12 mouse cellular contexts compared by ENCODE assay signal in the genomic region with DNA sequence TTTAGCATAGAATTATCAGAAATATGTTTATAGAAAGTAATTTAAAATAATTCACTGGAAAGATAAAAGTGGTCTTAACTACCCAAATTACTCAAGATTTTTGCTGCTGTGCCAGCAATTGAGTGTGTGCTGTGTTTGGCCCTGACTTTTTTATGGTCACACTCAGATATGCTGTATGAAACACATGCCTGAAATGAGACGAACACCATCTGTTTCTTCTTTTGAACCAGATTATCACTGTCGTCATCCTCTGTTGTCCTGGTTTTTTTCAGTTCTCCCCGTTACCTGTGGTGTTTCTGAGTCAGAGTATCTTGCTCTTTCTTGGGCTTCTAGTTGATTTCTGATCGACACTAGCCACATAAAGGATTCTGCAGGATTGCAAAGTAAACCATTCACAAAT. TPM values are rescaled to one million over a fixed set of nuclear protein-coding genes. Genes with fewer than 3 reads are reported as not detected.
DNase-seq lines count a peak whose midpoint lies in the region; ATAC-seq and TF ChIP-seq lines count a peak whose summit lies in the region.
"Had no signal": no experiment of that assay in that cellular context is flagged by ENCODE, and none has a peak within 500 bp of the region (broad histone marks: within the 10 kb centered on the region; RNA-seq: fewer than 3 reads in every experiment).

No protein-coding gene starts in this region.

- no peak for TF ChIP-seq CTCF in olfactory bulb, adult 2 months (IDR thresholded peaks at IDR 0.05; ENCODE audit: insufficient read depth, low read depth, low read length)

- no peak overlapping the region for H3K9ac ChIP-seq in hindbrain, embryonic 13.5 days
- H3K9ac ChIP-seq in hindbrain, embryonic 12.5 days = no peak overlapping the region
- H3K9ac ChIP-seq in midbrain, embryonic 12.5 days (replicated peaks) = no peak overlapping the region
- no peak overlapping the region for H3K9ac ChIP-seq in midbrain, embryonic 15.5 days
- H3K9ac ChIP-seq in forebrain, embryonic 16.5 days (replicated peaks; ENCODE audit: low read depth, low read length) = no peak overlapping the region

- no peaks in the 10 kb centered on the region for H3K27me3 ChIP-seq in hindbrain, embryonic 13.5 days
- 0 out of 2 replicates have a peak, but pooled peaks cover 2% of the 10 kb centered on the region for H3K27me3 ChIP-seq in hindbrain, embryonic 12.5 days
- peaks cover 19% of the 10 kb centered on the region for H3K27me3 ChIP-seq in midbrain, embryonic 12.5 days
- no peaks in the 10 kb centered on the region; the same call in 1 of the 2 replicates for H3K27me3 ChIP-seq in midbrain, embryonic 15.5 days (replicated peaks)
- no peaks in the 10 kb centered on the region for H3K27me3 ChIP-seq in forebrain, embryonic 16.5 days (replicated peaks; ENCODE audit: control insufficient read depth, insufficient read depth, low read length)

- no peak overlapping the region for H3K27ac ChIP-seq in hindbrain, embryonic 13.5 days
- H3K27ac ChIP-seq in hindbrain, embryonic 12.5 days = no peak overlapping the region
- H3K27ac ChIP-seq in midbrain, embryonic 12.5 days (replicated peaks) = no peak overlapping the region
- no peak overlapping the region for H3K27ac ChIP-seq in midbrain, embryonic 15.5 days
- H3K27ac ChIP-seq in forebrain, embryonic 16.5 days (ENCODE audit: low read length) = peak overlapping the region; percentile 65
- peak overlapping the region; percentile 37; the same call in 1 of the 2 replicates for H3K27ac ChIP-seq in olfactory bulb, adult 2 months (ENCODE audit: insufficient read depth, low read depth, low read length)
- H3K27ac ChIP-seq: gastrocnemius, adult 2 months; macrophage had no signal

- no peaks in the 10 kb centered on the region for H3K36me3 ChIP-seq in hindbrain, embryonic 13.5 days
- no peaks in the 10 kb centered on the region for H3K36me3 ChIP-seq in hindbrain, embryonic 12.5 days
- H3K36me3 ChIP-seq in midbrain, embryonic 12.5 days = no peaks in the 10 kb centered on the region
- H3K36me3 ChIP-seq in midbrain, embryonic 15.5 days (replicated peaks) = no peaks in the 10 kb centered on the region
- H3K36me3 ChIP-seq in forebrain, embryonic 16.5 days (ENCODE audit: control insufficient read depth, insufficient read depth) = no peaks in the 10 kb centered on the region

- 60% methylated on average over 4 of the region's 4 CpGs for WGBS in hindbrain, embryonic 13.5 days
- 61% methylated on average over 4 of the region's 4 CpGs for whole genome bisulfite sequencing in hindbrain, embryonic 12.5 days
- 74% methylated on average over 4 of the region's 4 CpGs for WGBS in midbrain, embryonic 12.5 days
- 56% methylated on average over 4 of the region's 4 CpGs for WGBS in midbrain, embryonic 15.5 days
- 34% methylated on average over 4 of the region's 4 CpGs for WGBS in forebrain, embryonic 16.5 days
- 50% methylated on average over 4 of the region's 4 CpGs for WGBS in olfactory bulb, adult 2 months

- TF ChIP-seq POLR2A in olfactory bulb, adult 2 months (IDR thresholded peaks at IDR 0.05; ENCODE audit: insufficient read depth, low read depth, low read length) = no peak

- H3K4me2 ChIP-seq in hindbrain, embryonic 13.5 days = peak overlapping the region; percentile 52
- no peak overlapping the region for H3K4me2 ChIP-seq in hindbrain, embryonic 12.5 days (replicated peaks)
- peak overlapping the region; percentile 51; the same call in 1 of the 2 replicates for H3K4me2 ChIP-seq in midbrain, embryonic 12.5 days (replicated peaks)
- H3K4me2 ChIP-seq in midbrain, embryonic 15.5 days = no peak overlapping the region
- H3K4me2 ChIP-seq in forebrain, embryonic 16.5 days (ENCODE audit: low read length) = peak overlapping the region; percentile 25; the same call in 1 of the 2 replicates

- DNase-seq in adrenal gland, postnatal 25 days = no peak
- DNase-seq: gastrocnemius, adult 2 months; kidney, postnatal 36 days; right cerebral cortex, postnatal 14 days; thymus, postnatal 14 days had no signal

- peaks cover 18% of the 10 kb centered on the region for H3K4me1 ChIP-seq in hindbrain, embryonic 13.5 days (replicated peaks)
- H3K4me1 ChIP-seq in hindbrain, embryonic 12.5 days = peaks cover 8% of the 10 kb centered on the region
- peaks cover 9% of the 10 kb centered on the region; the same call in 1 of the 2 replicates for H3K4me1 ChIP-seq in midbrain, embryonic 12.5 days
- H3K4me1 ChIP-seq in midbrain, embryonic 15.5 days = peaks cover 10% of the 10 kb centered on the region; the same call in 1 of the 2 replicates
- H3K4me1 ChIP-seq in forebrain, embryonic 16.5 days (replicated peaks; ENCODE audit: control insufficient read depth, insufficient read depth, low read length) = peaks cover 9% of the 10 kb centered on the region
- H3K4me1 ChIP-seq in olfactory bulb, adult 2 months (ENCODE audit: control insufficient read depth, insufficient read depth, low read length) = peaks cover 3% of the 10 kb centered on the region; the same call in 1 of the 2 replicates

- no peak for ATAC-seq in hindbrain, embryonic 13.5 days (ENCODE audit: low FRiP score)
- ATAC-seq in hindbrain, embryonic 12.5 days (ENCODE audit: low FRiP score) = no peak
- ATAC-seq in midbrain, embryonic 12.5 days (ENCODE audit: low FRiP score, low read depth) = no peak
- no peak for ATAC-seq in midbrain, embryonic 15.5 days (replicated peaks)
- ATAC-seq in forebrain, embryonic 16.5 days = no peak

- H3K9me3 ChIP-seq in hindbrain, embryonic 13.5 days = no peaks in the 10 kb centered on the region
- no peaks in the 10 kb centered on the region for H3K9me3 ChIP-seq in hindbrain, embryonic 12.5 days (replicated peaks)
- no peaks in the 10 kb centered on the region for H3K9me3 ChIP-seq in midbrain, embryonic 12.5 days
- no peaks in the 10 kb centered on the region for H3K9me3 ChIP-seq in midbrain, embryonic 15.5 days
- no peaks in the 10 kb centered on the region for H3K9me3 ChIP-seq in forebrain, embryonic 16.5 days (ENCODE audit: control insufficient read depth, low read length)

- H3K4me3 ChIP-seq in hindbrain, embryonic 13.5 days = no peak overlapping the region
- H3K4me3 ChIP-seq in hindbrain, embryonic 12.5 days = no peak overlapping the region
- H3K4me3 ChIP-seq in midbrain, embryonic 12.5 days = no peak overlapping the region
- no peak overlapping the region for H3K4me3 ChIP-seq in midbrain, embryonic 15.5 days
- H3K4me3 ChIP-seq in forebrain, embryonic 16.5 days (replicated peaks; ENCODE audit: low read length) = peak overlapping the region; percentile 8; the same call in 1 of the 2 replicates
- no peak overlapping the region for H3K4me3 ChIP-seq in olfactory bulb, adult 2 months (ENCODE audit: insufficient read depth, low read depth, low read length)
- H3K4me3 ChIP-seq: gastrocnemius, adult 2 months had no signal

RNA-seq across cellular contexts. Expression of a gene that starts 1.8 kb away (rescaled TPM):
- polyA plus RNA-seq in hindbrain, embryonic 13.5 days (2015; fragmentation: Nextera tagmentation; extraction: Ambion mirVana) = 7.5 and 9.7 TPM in 2 replicates
- polyA plus RNA-seq in hindbrain, embryonic 12.5 days (2016; fragmentation: Nextera tagmentation; extraction: Ambion mirVana) = 10.4 and 11.7 TPM in 2 replicates
- 11.5 and 13.2 TPM in 2 replicates for polyA plus RNA-seq in midbrain, embryonic 12.5 days (2016; fragmentation: Nextera tagmentation; extraction: Ambion mirVana)
- polyA plus RNA-seq in midbrain, embryonic 15.5 days (2015; fragmentation: Nextera tagmentation; extraction: Ambion mirVana) = 7.4 and 8.4 TPM in 2 replicates
- polyA plus RNA-seq in forebrain, embryonic 16.5 days (2015; fragmentation: Nextera tagmentation; extraction: Ambion mirVana) = 9.2 and 9.7 TPM in 2 replicates
- polyA plus RNA-seq in olfactory bulb, adult 2 months (2012; ENCODE audit: insufficient read depth, insufficient read length, low replicate concordance, missing spikeins) = not detected in 2 replicates
- total RNA-seq in adrenal gland, postnatal 25 days (2021) = 10.9 and 11.2 TPM in 2 replicates

Comparison
In these comparisons a context has a peak if more than half of its experiments do, and no peak if none do; other contexts are left out.
1. H3K4me2 ChIP-seq: peak in hindbrain, embryonic 13.5 days (single experiment), midbrain, embryonic 12.5 days (single experiment) and forebrain, embryonic 16.5 days (single experiment); none in hindbrain, embryonic 12.5 days (single experiment) and midbrain, embryonic 15.5 days (single experiment).
2. H3K27ac ChIP-seq: peak in forebrain, embryonic 16.5 days (single experiment) and olfactory bulb, adult 2 months (single experiment); none in hindbrain, embryonic 13.5 days (single experiment), hindbrain, embryonic 12.5 days (single experiment), midbrain, embryonic 12.5 days (single experiment) and midbrain, embryonic 15.5 days (single experiment).